Mouse (Mus musculus) midbrain, embryonic 15.5 days (tissue): ENCODE results near the gene Pwwp2a. TPM values are rescaled to one million over a fixed set of nuclear protein-coding genes. Genes with fewer than 3 reads are reported as not detected.

Source experiments
- ATAC-seq: fragments of 200-750 bp; cut with Nextera tagmentation; replicated peaks from 2 replicates; pipeline ENCODE4 v1.8.0; 2017; ENCODE audit warnings: moderate TSS enrichment
- H3K27ac ChIP-seq: fragments of 300-500 bp; sonication (generic); 2 replicates; pipeline ENCODE4 v1.5.1; 2015; ENCODE audit warnings: mild to moderate bottlenecking, inconsistent platforms
- H3K27me3 ChIP-seq: fragments of 300-500 bp; sonication (generic); replicated peaks from 2 replicates; pipeline ENCODE4 v1.6.1; 2015; ENCODE audit warnings: inconsistent platforms
- H3K36me3 ChIP-seq: fragments of 300-500 bp; sonication (generic); replicated peaks from 2 replicates; pipeline ENCODE4 v1.6.1; 2015; ENCODE audit warnings: inconsistent platforms
- H3K4me1 ChIP-seq: fragments of 300-500 bp; sonication (generic); 2 replicates; pipeline ENCODE4 v1.6.1; 2015; ENCODE audit warnings: inconsistent platforms
- H3K4me2 ChIP-seq: fragments of 300-500 bp; sonication (generic); 2 replicates; pipeline ENCODE4 v1.6.1; 2015; ENCODE audit warnings: inconsistent platforms, mild to moderate bottlenecking, moderate library complexity
- H3K4me3 ChIP-seq: fragments of 300-500 bp; sonication (generic); 2 replicates; pipeline ENCODE4 v1.5.1; 2015; ENCODE audit warnings: mild to moderate bottlenecking, inconsistent platforms
- H3K9ac ChIP-seq: fragments of 300-500 bp; sonication (generic); 2 replicates; pipeline ENCODE4 v1.6.1; 2015; ENCODE audit warnings: mild to moderate bottlenecking, inconsistent platforms
- H3K9me3 ChIP-seq: fragments of 300-500 bp; sonication (generic); 2 replicates; pipeline ENCODE4 v1.6.1; 2016; ENCODE audit warnings: inconsistent platforms
- WGBS: fragments of 180-500 bp; shearing (Covaris S2); methylation state at CpG from one replicate; pipeline ENCODE4 v1.1.7; 2015; ENCODE audit warnings: mixed read lengths; 5-methylcytosine and 5-hydroxymethylcytosine counted together
- polyA plus RNA-seq: library from polyadenylated mRNA; unstranded; fragments of >200 nt; fragmentation: Nextera tagmentation; extraction: Ambion mirVana; gene quantifications from 2 replicates; pipeline ENCODE4 v1.2.1, GENCODE M21; 2015

Pwwp2a gene
- polyA plus RNA-seq, 1 experiment from 2014 or later = 33.1 TPM

DNA sequence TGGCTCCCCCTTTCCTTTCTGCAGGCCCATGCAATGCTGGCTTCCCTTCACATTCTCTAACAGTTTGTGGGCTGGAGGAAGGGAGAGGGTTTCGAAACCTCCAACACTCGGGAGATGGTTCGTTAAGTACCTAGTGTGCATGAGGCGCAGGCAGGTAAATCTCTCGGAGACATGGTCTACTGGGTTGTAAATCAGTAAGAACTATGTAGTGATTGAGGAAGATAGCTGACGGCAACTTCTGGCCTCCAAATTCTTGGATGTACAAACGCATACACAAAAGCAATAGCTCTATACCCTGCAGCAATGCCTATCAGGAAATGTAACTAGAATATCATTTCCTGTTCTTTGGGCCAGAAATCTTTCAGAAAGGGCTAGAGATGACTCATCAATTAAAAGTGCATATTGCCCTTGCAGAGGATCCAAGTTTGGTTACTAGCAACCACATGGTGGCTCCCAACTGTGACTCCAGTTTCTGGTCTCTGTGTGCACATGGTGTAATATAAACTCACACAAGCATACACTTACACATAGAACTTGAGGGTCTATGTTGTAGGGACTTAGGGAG, 47.0 kb downstream of the Pwwp2a start:
- Histone ChIP-seq H3K9ac (no peak overlapping the region), H3K4me2 (no peak overlapping the region), H3K27ac (no peak overlapping the region), H3K4me1 (no peaks in the 10 kb centered on the region), H3K27me3 (no peaks in the 10 kb centered on the region), H3K4me3 (no peak overlapping the region), H3K36me3 (peaks cover 21% of the 10 kb centered on the region; the same call in 1 of the 2 replicates), H3K9me3 (no peaks in the 10 kb centered on the region)
- no peak for ATAC-seq
- WGBS = 90% methylated on average over 7 of the region's 7 CpGs

DNA sequence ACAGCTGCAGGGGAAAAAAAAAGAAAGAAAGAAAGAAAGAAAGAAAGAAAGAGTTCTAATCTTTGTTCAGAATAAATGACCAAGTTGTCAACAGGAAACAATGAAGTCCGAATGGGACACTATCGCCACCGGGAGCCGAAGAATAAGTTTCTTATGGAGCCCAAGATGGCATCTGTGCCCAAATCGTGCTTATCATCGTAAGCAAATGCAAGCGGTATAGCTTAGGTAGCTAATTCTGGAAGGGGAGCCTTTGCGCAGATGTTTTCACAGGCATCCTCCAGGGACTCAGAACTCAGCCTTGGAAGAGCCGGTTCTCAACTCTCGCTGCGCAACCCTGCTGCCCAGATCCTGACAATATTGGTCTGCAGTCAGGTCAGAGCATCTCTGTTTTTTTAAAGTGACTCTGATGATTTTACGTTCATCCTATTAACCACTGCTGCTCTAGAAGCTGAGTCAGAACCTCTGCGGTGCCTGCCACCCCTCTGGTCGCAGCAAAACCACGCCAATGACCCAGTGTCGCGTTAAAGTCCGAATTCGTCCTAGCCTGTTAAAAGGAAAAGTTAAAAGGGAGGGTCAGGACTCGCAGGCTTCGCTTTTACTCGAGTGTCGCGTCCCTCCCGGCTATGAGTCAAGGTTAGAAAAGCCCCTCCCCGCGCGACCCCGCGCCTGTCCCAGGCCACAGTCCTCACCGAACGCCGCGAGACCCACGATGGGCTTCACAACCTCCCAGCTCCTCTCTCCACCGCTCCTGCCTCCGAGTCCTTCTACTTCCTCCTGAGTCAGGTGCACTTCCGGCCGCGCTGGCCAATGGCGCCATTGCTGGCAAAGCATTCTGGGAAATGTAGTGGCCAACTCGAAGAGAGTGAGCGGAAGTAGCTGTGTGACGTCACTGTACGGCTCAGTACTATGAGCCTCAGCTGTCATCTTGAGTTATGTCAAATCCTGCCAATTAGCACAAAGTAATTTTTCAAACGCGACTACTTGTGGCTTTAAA, 65.7 kb downstream of the Pwwp2a start, which contains the start of gene Ttc1:
Gene Ttc1 (minus strand): TSS at position 776 of the 994 bp plus-strand sequence.
- peak; percentile 99 for ATAC-seq
- Histone ChIP-seq H3K9me3 (no peaks in the 10 kb centered on the region), H3K9ac (peak within 1 kb of the TSS; percentile 70), H3K4me1 (peaks cover 12% of the 10 kb centered on the region), H3K27me3 (no peaks in the 10 kb centered on the region), H3K4me2 (peak within 1 kb of the TSS; percentile 66), H3K27ac (peak within 1 kb of the TSS; percentile 68), H3K36me3 (peaks cover 16% of the 10 kb centered on the region), H3K4me3 (peak within 1 kb of the TSS; percentile 77)
- WGBS = 4% methylated on average over 47 of the region's 47 CpGs

DNA sequence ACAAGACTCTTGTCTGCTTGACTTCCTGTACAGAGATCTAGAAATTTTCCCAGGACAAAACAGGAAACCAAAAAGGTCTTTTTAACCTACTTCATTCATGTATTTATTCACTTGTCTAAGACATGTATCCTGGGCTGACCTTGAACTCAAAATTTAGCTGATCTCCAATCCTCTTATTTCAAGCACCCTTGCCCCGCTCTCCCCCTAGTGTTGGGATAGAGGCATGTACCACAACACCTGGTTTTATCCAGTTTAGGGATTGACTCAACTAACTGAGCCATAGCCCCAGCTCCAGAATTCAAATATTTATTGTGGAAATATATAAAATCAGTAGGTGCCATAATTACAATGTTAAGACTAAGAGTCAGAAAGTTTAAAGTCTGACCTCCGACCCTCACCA, 69.7 kb downstream of the Pwwp2a start:
- no peak overlapping the region for H3K4me2 ChIP-seq
- H3K27ac ChIP-seq = no peak overlapping the region
- no peaks in the 10 kb centered on the region for H3K27me3 ChIP-seq
- no peak for ATAC-seq
- H3K36me3 ChIP-seq = no peaks in the 10 kb centered on the region
- H3K4me1 ChIP-seq = peaks cover 11% of the 10 kb centered on the region
- H3K9ac ChIP-seq = no peak overlapping the region
- no peak overlapping the region for H3K4me3 ChIP-seq
- H3K9me3 ChIP-seq = no peaks in the 10 kb centered on the region
- WGBS = 76% methylated on average over 2 of the region's 2 CpGs

DNA sequence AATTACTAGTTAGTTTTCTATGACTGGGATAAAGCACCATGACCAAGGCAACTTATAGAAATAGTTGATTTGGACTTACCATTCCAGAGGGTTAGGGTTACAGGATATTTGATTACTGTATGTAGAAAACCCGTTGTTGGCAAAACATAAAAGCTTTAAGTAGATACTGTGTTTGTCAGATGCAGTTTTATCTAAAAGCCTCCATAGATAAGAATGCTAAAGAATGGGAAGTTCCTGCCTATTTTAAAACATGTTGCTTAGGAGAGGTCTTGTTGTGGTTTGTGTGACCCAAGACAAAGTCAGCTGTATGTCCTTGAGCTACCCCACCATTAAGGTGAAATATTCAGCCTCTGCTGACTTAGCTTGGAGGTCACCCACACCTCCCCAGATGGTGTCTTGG, 72.8 kb downstream of the Pwwp2a start:
- Histone ChIP-seq H3K27ac (no peak overlapping the region), H3K9ac (no peak overlapping the region), H3K27me3 (no peaks in the 10 kb centered on the region), H3K9me3 (no peaks in the 10 kb centered on the region), H3K36me3 (no peaks in the 10 kb centered on the region), H3K4me3 (no peak overlapping the region), H3K4me1 (no peaks in the 10 kb centered on the region), H3K4me2 (no peak overlapping the region)
- no peak for ATAC-seq
- 88% methylated on average over 1 of the region's 1 CpGs for WGBS

DNA sequence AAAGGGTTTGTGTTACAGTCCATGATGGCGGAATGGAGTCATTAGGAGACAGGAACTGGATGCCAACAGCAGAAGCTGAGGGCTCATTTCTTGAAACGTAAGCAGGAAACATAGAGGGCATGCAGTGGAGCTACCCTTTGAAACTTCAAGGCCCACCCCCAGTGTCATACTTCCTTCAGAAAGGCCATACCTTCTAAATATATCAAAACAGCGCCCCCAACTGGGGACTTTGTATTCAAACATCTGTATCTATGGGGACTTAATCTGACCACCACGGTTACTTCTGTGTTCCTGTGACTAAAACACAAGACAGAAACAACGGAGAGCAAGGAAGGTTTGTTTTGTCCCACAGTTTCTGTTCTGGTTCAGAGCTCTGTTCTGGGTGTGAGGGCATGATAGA, 73.6 kb downstream of the Pwwp2a start:
- no peak overlapping the region for H3K4me2 ChIP-seq
- no peak for ATAC-seq
- no peaks in the 10 kb centered on the region for H3K27me3 ChIP-seq
- no peak overlapping the region for H3K4me3 ChIP-seq
- H3K9me3 ChIP-seq = no peaks in the 10 kb centered on the region
- H3K4me1 ChIP-seq = no peaks in the 10 kb centered on the region
- no peak overlapping the region for H3K9ac ChIP-seq
- no peak overlapping the region for H3K27ac ChIP-seq
- H3K36me3 ChIP-seq = no peaks in the 10 kb centered on the region
- WGBS = 67% methylated on average over 5 of the region's 5 CpGs

DNA sequence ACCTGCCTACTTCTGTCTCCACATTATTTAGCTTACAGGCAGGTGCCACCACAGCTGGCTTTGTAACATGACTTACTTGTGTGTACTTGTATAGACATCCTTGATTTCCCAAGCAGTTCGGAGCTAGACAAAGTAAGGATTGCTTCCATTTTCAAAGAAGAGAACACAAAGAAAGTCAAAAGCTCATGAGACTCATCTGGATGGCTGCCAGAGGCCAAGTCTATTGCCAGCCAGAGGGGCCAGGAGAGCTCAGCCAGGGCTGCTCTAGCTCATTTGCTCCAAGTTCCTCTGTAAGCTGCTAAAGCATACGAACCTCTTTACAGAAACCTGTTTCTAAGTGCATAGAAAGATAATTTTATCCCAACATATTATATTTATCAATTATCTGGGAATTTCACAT, 76.6 kb downstream of the Pwwp2a start:
- Histone ChIP-seq H3K9ac (no peak overlapping the region), H3K9me3 (no peaks in the 10 kb centered on the region), H3K27ac (no peak overlapping the region), H3K4me3 (no peak overlapping the region), H3K4me2 (no peak overlapping the region), H3K36me3 (no peaks in the 10 kb centered on the region), H3K27me3 (no peaks in the 10 kb centered on the region), H3K4me1 (no peaks in the 10 kb centered on the region)
- ATAC-seq = no peak
- 63% methylated on average over 2 of the region's 2 CpGs for WGBS

DNA sequence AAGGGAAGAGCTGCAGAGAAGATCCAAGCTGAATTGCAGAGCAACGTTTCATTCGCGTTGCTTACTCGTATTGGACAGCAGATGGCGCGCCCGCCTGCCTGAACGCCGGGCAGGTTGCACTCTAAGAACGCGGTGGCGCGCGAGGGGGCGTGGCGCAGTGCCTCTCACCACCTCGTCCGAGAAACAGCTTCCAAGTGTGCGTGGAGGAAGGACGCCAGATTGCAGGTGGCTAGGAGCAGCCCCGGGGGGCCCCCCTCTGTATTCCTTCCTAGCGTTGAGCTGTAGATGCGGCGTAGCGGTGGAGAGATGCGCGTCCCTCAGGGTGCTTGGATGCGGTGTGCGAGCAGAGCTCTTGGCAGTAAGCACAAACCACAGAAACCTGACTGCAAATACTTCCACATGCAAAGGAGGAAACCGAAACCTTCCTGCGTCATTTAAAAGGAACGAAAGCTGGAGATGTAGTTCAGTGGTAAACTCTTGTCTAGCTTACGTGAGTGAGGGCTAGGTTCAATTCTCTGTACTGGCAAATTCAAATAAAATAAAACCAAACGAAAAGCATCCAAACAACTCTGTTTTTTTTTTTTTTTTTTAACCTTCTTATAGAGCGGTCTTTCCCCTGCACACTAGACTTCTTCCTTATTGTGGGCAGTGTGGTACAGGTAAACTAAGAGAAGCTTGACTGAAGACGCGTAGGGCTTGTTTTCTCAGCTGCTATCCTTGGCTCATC, 85.3 kb downstream of the Pwwp2a start:
- peak overlapping the region; percentile 56 for H3K9ac ChIP-seq
- peak; percentile 94 for ATAC-seq
- no peaks in the 10 kb centered on the region for H3K9me3 ChIP-seq
- H3K27ac ChIP-seq = 0 out of 2 replicates have a peak overlapping the region, but pooled peaks have one; percentile 54
- H3K4me3 ChIP-seq = peak overlapping the region; percentile 50
- no peaks in the 10 kb centered on the region for H3K36me3 ChIP-seq
- H3K4me1 ChIP-seq = peaks cover 3% of the 10 kb centered on the region; the same call in 1 of the 2 replicates
- H3K4me2 ChIP-seq = peak overlapping the region; percentile 62
- peaks cover 10% of the 10 kb centered on the region; the same call in 1 of the 2 replicates for H3K27me3 ChIP-seq
- 6% methylated on average over 37 of the region's 37 CpGs for WGBS

DNA sequence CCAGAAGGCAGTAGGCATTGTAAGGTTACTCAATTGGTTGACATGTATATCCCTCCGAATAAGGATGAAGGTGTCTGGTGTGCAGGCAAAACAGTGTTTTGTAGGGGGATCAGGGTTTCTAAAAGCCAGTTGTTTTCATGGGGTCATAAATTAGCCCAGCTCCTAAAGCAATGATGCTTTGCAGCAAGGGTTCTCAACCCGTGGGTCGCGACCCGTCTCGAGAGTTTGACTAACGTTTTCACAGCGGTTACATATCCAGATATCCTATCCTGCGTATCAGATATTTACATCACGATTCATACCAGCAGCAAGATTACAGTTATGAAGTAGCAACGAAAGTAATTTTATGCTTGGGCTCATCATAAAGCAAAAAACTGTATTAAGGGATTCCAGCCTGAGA, 86.0 kb downstream of the Pwwp2a start:
- Histone ChIP-seq H3K4me3 (no peak overlapping the region), H3K36me3 (no peaks in the 10 kb centered on the region), H3K27me3 (peaks cover 10% of the 10 kb centered on the region; the same call in 1 of the 2 replicates), H3K27ac (no peak overlapping the region), H3K4me2 (peak overlapping the region; percentile 62; the same call in 1 of the 2 replicates), H3K9ac (no peak overlapping the region), H3K9me3 (no peaks in the 10 kb centered on the region), H3K4me1 (peaks cover 3% of the 10 kb centered on the region; the same call in 1 of the 2 replicates)
- WGBS = 73% methylated on average over 11 of the region's 11 CpGs
- no peak for ATAC-seq

DNA sequence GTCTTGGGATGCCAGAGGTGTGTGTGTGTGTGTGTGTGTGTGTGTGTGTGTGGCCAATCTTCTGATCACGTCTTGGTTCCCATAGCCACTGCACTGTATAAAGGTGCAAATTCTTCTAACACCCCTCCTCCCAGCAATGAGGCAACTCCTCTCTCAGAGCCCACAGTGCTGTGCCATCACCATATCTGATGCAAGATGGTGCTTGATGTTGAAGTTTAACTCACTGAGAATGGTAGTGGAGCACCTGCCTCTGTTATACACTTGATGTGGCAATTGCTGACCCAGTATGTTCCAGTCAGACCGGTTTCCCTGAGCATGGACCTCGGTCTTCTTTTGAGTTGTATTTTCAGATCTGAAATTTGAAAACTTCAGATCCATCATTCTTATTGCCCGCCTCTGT, 88.3 kb downstream of the Pwwp2a start:
- Histone ChIP-seq H3K27ac (no peak overlapping the region), H3K9me3 (no peaks in the 10 kb centered on the region), H3K36me3 (no peaks in the 10 kb centered on the region), H3K27me3 (peaks cover 11% of the 10 kb centered on the region), H3K4me3 (no peak overlapping the region), H3K4me2 (no peak overlapping the region), H3K9ac (no peak overlapping the region), H3K4me1 (peaks cover 3% of the 10 kb centered on the region; the same call in 1 of the 2 replicates)
- 84% methylated on average over 4 of the region's 4 CpGs for WGBS
- ATAC-seq = no peak

Other genes starting within 250 kb of the Pwwp2a start
- gene Slu7, start 248.3 kb upstream of the Pwwp2a start, polyA plus RNA-seq = 65.3 and 66.8 TPM in 2 replicates
- 9.7 and 10.0 TPM in 2 replicates for gene C1qtnf2, start 207.7 kb upstream of the Pwwp2a start, polyA plus RNA-seq
- gene Ccnjl, start 153.2 kb upstream of the Pwwp2a start, polyA plus RNA-seq = 13.7 and 15.3 TPM in 2 replicates
- gene 4933415A04Rik, start 95.0 kb upstream of the Pwwp2a start, polyA plus RNA-seq = 4.1 and 4.2 TPM in 2 replicates
- not detected in 2 replicates for gene Fabp6, start 80.5 kb upstream of the Pwwp2a start, polyA plus RNA-seq
- 73.8 and 77.8 TPM in 2 replicates for gene Ttc1, start 66.0 kb downstream of the Pwwp2a start, polyA plus RNA-seq
- gene Adra1b, start 219.2 kb downstream of the Pwwp2a start, polyA plus RNA-seq = 8.8 and 9.5 TPM in 2 replicates